Mouse (Mus musculus) 3T3-L1 (cell line): ENCODE results near the gene H2afx.
A peak's percentile ranks its signal among the peaks of the same experiment; 100 is the strongest.
"Not testable (repeated sequence)": the region's sequence is repeated elsewhere in the genome, so short reads cannot be mapped to it uniquely, and the experiment has no call there.

Experiments
- DNase-seq: peaks from one replicate; pipeline ENCODE4 v3.0.0-alpha.2; 2015; ENCODE audit warnings: low read depth, low spot score

Gene H2afx

GRCm38 (mm10) chr9:44334396-44335330, at the start of gene H2afx:
TSS of gene H2afx (plus strand) at chr9:44334694.
- peak; percentile 99 for DNase-seq

- no peak for DNase-seq
These were observed 48.1 kb upstream of the H2afx start for GRCm38 (mm10) chr9:44286256-44286850.

GRCm38 (mm10) chr9:44287003-44287400, 47.5 kb upstream of the H2afx start:
- no peak for DNase-seq

GRCm38 (mm10) chr9:44287401-44288075, 47.0 kb upstream of the H2afx start:
- DNase-seq = no peak

GRCm38 (mm10) chr9:44288076-44288958, 46.2 kb upstream of the H2afx start, which contains the start of gene Abcg4:
TSS of gene Abcg4 (minus strand) at chr9:44288615.
- DNase-seq = no peak

GRCm38 (mm10) chr9:44288959-44289291, 45.6 kb upstream of the H2afx start:
- DNase-seq = no peak

- peak; percentile 52 for DNase-seq
These were observed 42.0 kb upstream of the H2afx start for GRCm38 (mm10) chr9:44292490-44292889.

GRCm38 (mm10) chr9:44300001-44300400, 34.5 kb upstream of the H2afx start:
- DNase-seq = not testable (repeated sequence)

- peak; percentile 99 for DNase-seq
These were observed 28.9 kb upstream of the H2afx start, which contains the start of gene Hinfp for GRCm38 (mm10) chr9:44305466-44306079. TSS of gene Hinfp (minus strand) at chr9:44305671.

GRCm38 (mm10) chr9:44306532-44306931, 28.0 kb upstream of the H2afx start:
- DNase-seq = no peak

- DNase-seq = no peak
These were observed 27.2 kb upstream of the H2afx start for GRCm38 (mm10) chr9:44307248-44307647.

- DNase-seq = no peak
These were observed 24.7 kb upstream of the H2afx start for GRCm38 (mm10) chr9:44309756-44310155.

GRCm38 (mm10) chr9:44310750-44311135, 23.8 kb upstream of the H2afx start:
- DNase-seq = no peak

- DNase-seq = no peak
These were observed 23.1 kb upstream of the H2afx start for GRCm38 (mm10) chr9:44311136-44312134.

- no peak for DNase-seq
These were observed 20.8 kb upstream of the H2afx start for GRCm38 (mm10) chr9:44313476-44314256.

GRCm38 (mm10) chr9:44314257-44314547, 20.3 kb upstream of the H2afx start:
- DNase-seq = no peak

GRCm38 (mm10) chr9:44314910-44315309, 19.6 kb upstream of the H2afx start:
- no peak for DNase-seq

- DNase-seq = no peak
These were observed 17.0 kb upstream of the H2afx start for GRCm38 (mm10) chr9:44317452-44317851.
